Mouse (Mus musculus) adrenal gland (tissue): ENCODE measurements around the gene Opa1.

Source experiments
- intact Hi-C: fragments of 180-260 bp; cut with DNase I; formaldehyde crosslinking; loops from one replicate; pipeline ENCODE4 v1.15.1; 2025

Opa1 gene

GRCm38 (mm10) chr16:29646202-29646601 is 67.1 kb downstream of the Opa1 start:
- intact Hi-C loops: no loop called here

GRCm38 (mm10) chr16:29656187-29656825 is 77.2 kb downstream of the Opa1 start:
- intact Hi-C loops: no loop called here

- intact Hi-C loops: no loop called here
Observed at GRCm38 (mm10) chr16:29656901-29657300, 77.8 kb downstream of the Opa1 start.

GRCm38 (mm10) chr16:29657650-29658548 is 78.8 kb downstream of the Opa1 start:
- intact Hi-C loops: no loop called here

GRCm38 (mm10) chr16:29659101-29659810 is 80.1 kb downstream of the Opa1 start:
- intact Hi-C loops: no loop called here

GRCm38 (mm10) chr16:29663042-29663758 is 84.1 kb downstream of the Opa1 start:
- intact Hi-C loops: no loop called here

GRCm38 (mm10) chr16:29664392-29664791 is 85.3 kb downstream of the Opa1 start:
- intact Hi-C loops: no loop called here

GRCm38 (mm10) chr16:29666991-29667701 is 88.0 kb downstream of the Opa1 start:
- intact Hi-C loops: no loop called here

- intact Hi-C loops: no loop called here
Observed at GRCm38 (mm10) chr16:29667702-29668061, 88.5 kb downstream of the Opa1 start.

GRCm38 (mm10) chr16:29668451-29668850 is 89.3 kb downstream of the Opa1 start:
- intact Hi-C loops: no loop called here

GRCm38 (mm10) chr16:29670806-29671205 is 91.7 kb downstream of the Opa1 start:
- intact Hi-C loops: no loop called here

- intact Hi-C loops: no loop called here
Observed at GRCm38 (mm10) chr16:29673230-29673629, 94.1 kb downstream of the Opa1 start.

GRCm38 (mm10) chr16:29679607-29680006 is 100.5 kb downstream of the Opa1 start:
- intact Hi-C loops: no loop called here

GRCm38 (mm10) chr16:29680548-29681175 is 101.5 kb downstream of the Opa1 start:
- intact Hi-C loops: no loop called here

GRCm38 (mm10) chr16:29682555-29683431 is 103.7 kb downstream of the Opa1 start:
- intact Hi-C loops: no loop called here

- intact Hi-C loops: no loop called here
Observed at GRCm38 (mm10) chr16:29683563-29683962, 104.4 kb downstream of the Opa1 start.

GRCm38 (mm10) chr16:29684111-29684510 is 105.0 kb downstream of the Opa1 start:
- intact Hi-C loops: no loop called here

- intact Hi-C loops: no loop called here
Observed at GRCm38 (mm10) chr16:29684641-29685040, 105.5 kb downstream of the Opa1 start.

GRCm38 (mm10) chr16:29686141-29686540 is 107.0 kb downstream of the Opa1 start:
- intact Hi-C loops: no loop called here
